Mouse (Mus musculus) kidney, postnatal 4 days (tissue): ENCODE data around the gene Osbpl3.
"Not testable (repeated sequence)": the region's sequence is repeated elsewhere in the genome, so short reads cannot be mapped to it uniquely, and the experiment has no call there.

Source experiments
- DNase-seq, 2 experiments: peaks; one replicate each; pipeline ENCODE4 v3.0.0; 2021; ENCODE audit warnings: mixed read lengths in 2 of 2

Osbpl3 gene

GRCm38 (mm10) chr6:50452220-50452619 lies 3.8 kb downstream of the Osbpl3 start:
- peak in 1 of 2 experiments; percentile 27 for DNase-seq

- DNase-seq, result no peak
Measured at GRCm38 (mm10) chr6:50445616-50446015, 10.4 kb downstream of the Osbpl3 start.

GRCm38 (mm10) chr6:50440966-50441862 lies 14.8 kb downstream of the Osbpl3 start:
- no peak for DNase-seq

GRCm38 (mm10) chr6:50440197-50440596 lies 15.8 kb downstream of the Osbpl3 start:
- no peak for DNase-seq

- not testable (repeated sequence) for DNase-seq
Measured at GRCm38 (mm10) chr6:50438900-50439299, 17.1 kb downstream of the Osbpl3 start.

- DNase-seq, result no peak
Measured at GRCm38 (mm10) chr6:50437815-50438214, 18.2 kb downstream of the Osbpl3 start.

GRCm38 (mm10) chr6:50436661-50437060 lies 19.3 kb downstream of the Osbpl3 start:
- DNase-seq, result no peak

GRCm38 (mm10) chr6:50432491-50432890 lies 23.5 kb downstream of the Osbpl3 start:
- no peak for DNase-seq

GRCm38 (mm10) chr6:50429299-50429698 lies 26.7 kb downstream of the Osbpl3 start:
- no peak for DNase-seq

GRCm38 (mm10) chr6:50427051-50427732 lies 28.8 kb downstream of the Osbpl3 start:
- no peak for DNase-seq

GRCm38 (mm10) chr6:50426571-50426970 lies 29.4 kb downstream of the Osbpl3 start:
- no peak for DNase-seq

- DNase-seq, result no peak
Measured at GRCm38 (mm10) chr6:50424271-50424670, 31.7 kb downstream of the Osbpl3 start.

GRCm38 (mm10) chr6:50420413-50420812 lies 35.6 kb downstream of the Osbpl3 start:
- DNase-seq, result peak in 1 of 2 experiments; percentile 33

- DNase-seq, result peak; percentile 19 to 45
Measured at GRCm38 (mm10) chr6:50419518-50420290, 36.3 kb downstream of the Osbpl3 start.

GRCm38 (mm10) chr6:50418951-50419350 lies 37.0 kb downstream of the Osbpl3 start:
- peak; percentile 28 to 50 for DNase-seq

- DNase-seq, result no peak
Measured at GRCm38 (mm10) chr6:50416854-50417253, 39.1 kb downstream of the Osbpl3 start.

- DNase-seq, result no peak
Measured at GRCm38 (mm10) chr6:50415431-50415830, 40.6 kb downstream of the Osbpl3 start.

GRCm38 (mm10) chr6:50414547-50414946 lies 41.5 kb downstream of the Osbpl3 start:
- DNase-seq, result no peak

GRCm38 (mm10) chr6:50413381-50413780 lies 42.6 kb downstream of the Osbpl3 start:
- DNase-seq, result no peak

- peak in 1 of 2 experiments; percentile 32 for DNase-seq
Measured at GRCm38 (mm10) chr6:50412174-50412573, 43.8 kb downstream of the Osbpl3 start.

- DNase-seq, result peak; percentile 33 to 67
Measured at GRCm38 (mm10) chr6:50404698-50405097, 51.3 kb downstream of the Osbpl3 start.

- no peak for DNase-seq
Measured at GRCm38 (mm10) chr6:50403524-50403923, 52.5 kb downstream of the Osbpl3 start.

GRCm38 (mm10) chr6:50402872-50403271 lies 53.1 kb downstream of the Osbpl3 start:
- DNase-seq, result no peak
